Mouse (Mus musculus) liver, postnatal 0 days (tissue): ENCODE data around the gene Ubl7. TPM values are rescaled to one million over a fixed set of nuclear protein-coding genes. Genes with fewer than 3 reads are reported as not detected.

ENCODE experiments used
- ATAC-seq: fragments of 200-750 bp; cut with Nextera tagmentation; 2 replicates; pipeline ENCODE4 v1.8.0; 2017; ENCODE audit warnings: mild to moderate bottlenecking, moderate library complexity
- DNase-seq: peaks from one replicate; pipeline ENCODE4 v3.0.0-alpha.2; 2016
- H3K27ac ChIP-seq: fragments of 300-500 bp; sonication (generic); 2 replicates; pipeline ENCODE4 v1.5.1; 2014; ENCODE audit warnings: antibody characterized with exemption, moderate library complexity, mild to moderate bottlenecking, low read depth
- H3K27me3 ChIP-seq: fragments of 300-500 bp; sonication (generic); 2 replicates; pipeline ENCODE4 v1.6.1; 2014; ENCODE audit warnings: low read length, control low read depth, mixed read lengths; ENCODE audit not compliant: insufficient read depth
- H3K36me3 ChIP-seq: fragments of 300-500 bp; sonication (generic); replicated peaks from 2 replicates; pipeline ENCODE4 v1.6.1; 2014; ENCODE audit warnings: mild to moderate bottlenecking, control low read depth, low read length, moderate library complexity, mixed read lengths; ENCODE audit not compliant: insufficient read depth
- H3K4me1 ChIP-seq: fragments of 300-500 bp; sonication (generic); 2 replicates; pipeline ENCODE4 v1.6.1; 2014; ENCODE audit warnings: antibody characterized with exemption, mild to moderate bottlenecking, control low read depth; ENCODE audit not compliant: insufficient read depth
- H3K4me2 ChIP-seq: fragments of 300-500 bp; sonication (generic); 2 replicates; pipeline ENCODE4 v1.6.1; 2014; ENCODE audit warnings: low read depth, mild to moderate bottlenecking, low read length, moderate library complexity, mixed read lengths
- H3K4me3 ChIP-seq: fragments of 300-500 bp; sonication (generic); 2 replicates; pipeline ENCODE4 v1.5.1; 2014; ENCODE audit warnings: low read depth, low read length
- H3K9ac ChIP-seq: fragments of 300-500 bp; sonication (generic); replicated peaks from 2 replicates; pipeline ENCODE4 v1.6.1; 2014; ENCODE audit warnings: mild to moderate bottlenecking, moderate library complexity
- H3K9me3 ChIP-seq: fragments of 300-500 bp; sonication (generic); 2 replicates; pipeline ENCODE4 v1.6.1; 2016; ENCODE audit warnings: mild to moderate bottlenecking, control low read depth, low read length, mixed read lengths
- CTCF ChIP-seq: sonication (generic); IDR thresholded peaks from 2 replicates; pipeline ENCODE4 v1.5.1; 2016; ENCODE audit warnings: antibody characterized with exemption, low read depth
- EP300 ChIP-seq: IDR thresholded peaks from 2 replicates; pipeline ENCODE4 v1.6.1; 2016; ENCODE audit warnings: antibody characterized with exemption, low read depth, mild to moderate bottlenecking
- WGBS: fragments of 180-500 bp; shearing (Covaris S2); extraction: QIAGEN DNeasy Blood & Tissue Kit; methylation state at CpG from one replicate; pipeline ENCODE4 v1.1.7; 2014; ENCODE audit not compliant: insufficient replicate concordance; 5-methylcytosine and 5-hydroxymethylcytosine counted together
- polyA plus RNA-seq: library from polyadenylated mRNA; unstranded; fragments of >200 nt; fragmentation: Nextera tagmentation; extraction: Ambion mirVana; gene quantifications from 2 replicates; pipeline ENCODE4 v1.2.1, GENCODE M21; 2015

The Ubl7 gene
- polyA plus RNA-seq, 1 experiment from 2014 or later: 51.2 TPM

DNA sequence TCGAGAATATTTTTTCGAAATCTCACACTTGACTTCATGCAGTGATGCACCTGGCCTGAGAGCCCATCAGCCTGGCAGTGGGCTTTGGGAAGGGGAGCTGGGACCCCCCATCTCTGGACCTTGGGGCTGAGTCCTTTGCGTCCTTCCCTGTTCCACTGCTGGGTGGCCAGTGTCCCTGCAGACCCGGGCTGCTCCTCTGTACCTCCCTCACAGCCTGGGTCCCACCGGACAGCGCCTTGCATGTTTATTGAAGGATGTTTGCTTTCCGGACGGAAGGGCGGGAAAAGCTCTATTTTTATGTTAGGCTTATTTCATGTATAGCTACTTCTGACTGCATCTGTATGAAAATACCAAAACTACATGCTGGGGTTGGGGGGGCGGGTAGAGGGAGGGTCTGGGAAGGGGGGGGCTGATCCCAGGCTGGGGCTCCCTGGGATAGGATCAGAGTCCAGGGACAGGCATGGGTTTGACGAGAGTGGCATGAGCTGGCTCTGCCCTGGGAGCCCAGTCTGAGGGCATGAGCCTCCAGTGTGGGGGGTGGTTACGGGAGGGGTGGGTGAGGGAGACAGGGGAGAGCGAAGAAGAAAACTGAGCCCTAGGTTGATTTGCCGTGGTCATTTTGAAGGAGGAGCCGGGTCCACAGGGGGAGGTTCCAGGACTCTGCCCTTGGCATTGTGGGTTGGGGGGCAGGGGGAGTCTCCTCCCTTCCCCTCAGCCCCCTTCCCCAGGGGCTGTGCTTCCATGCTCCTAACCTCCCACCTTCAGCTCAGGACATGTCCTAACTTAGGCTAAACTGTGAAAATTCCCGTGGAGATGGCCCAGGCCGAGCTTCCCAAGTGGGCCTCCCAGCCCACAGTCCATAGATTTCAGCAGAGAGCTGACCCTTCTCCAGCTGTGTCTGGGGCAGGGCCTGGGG, 51.3 kb downstream of the Ubl7 start:
- WGBS: 62% methylated on average over 16 of the region's 17 CpGs
- no peaks in the 10 kb centered on the region for H3K9me3 ChIP-seq
- no peak overlapping the region for H3K4me3 ChIP-seq
- ATAC-seq: no peak
- H3K36me3 ChIP-seq: no peaks in the 10 kb centered on the region
- TF ChIP-seq CTCF: no peak
- TF ChIP-seq EP300: no peak
- no peaks in the 10 kb centered on the region for H3K27me3 ChIP-seq
- H3K4me2 ChIP-seq: no peak overlapping the region
- H3K27ac ChIP-seq: no peak overlapping the region
- H3K4me1 ChIP-seq: peaks cover 2% of the 10 kb centered on the region
- no peak for DNase-seq
- H3K9ac ChIP-seq: no peak overlapping the region

DNA sequence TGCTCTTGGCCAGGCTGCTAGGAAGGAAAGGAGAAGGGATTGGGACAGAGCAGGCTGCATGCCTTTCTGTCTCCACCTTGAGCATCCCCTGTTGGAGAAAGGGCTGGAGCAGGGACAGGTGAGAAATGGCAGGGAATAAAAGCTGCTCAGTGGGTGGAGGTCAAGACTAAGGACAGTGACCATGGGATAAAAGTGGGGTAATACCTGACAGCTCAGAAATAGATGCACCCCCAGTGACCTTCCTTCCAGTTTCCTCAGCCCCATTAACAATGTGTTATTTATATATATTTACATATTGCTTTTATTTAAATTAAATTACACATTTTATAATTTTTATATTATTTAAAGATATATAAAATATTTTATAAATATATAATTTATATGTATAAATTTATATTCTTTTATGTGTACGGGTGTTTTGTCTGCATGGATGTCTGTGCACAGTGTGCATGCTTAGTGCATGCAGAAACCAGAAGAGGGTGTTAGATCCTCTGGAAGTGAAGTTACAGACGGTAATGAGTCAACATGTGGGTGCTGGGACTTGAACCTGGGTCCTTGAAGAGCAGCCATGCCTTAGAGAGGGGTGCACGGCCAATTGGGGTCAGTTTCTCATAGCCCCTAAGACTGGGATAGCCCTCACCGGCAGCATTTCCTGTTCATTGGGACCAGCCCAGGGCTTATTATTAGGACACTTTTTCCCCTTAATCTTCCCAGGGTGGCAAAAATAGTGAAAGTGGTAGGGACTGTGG, 52.6 kb downstream of the Ubl7 start:
- no peaks in the 10 kb centered on the region for H3K27me3 ChIP-seq
- no peak for DNase-seq
- ATAC-seq: no peak
- no peak overlapping the region for H3K4me3 ChIP-seq
- TF ChIP-seq EP300: no peak
- no peak for TF ChIP-seq CTCF
- no peaks in the 10 kb centered on the region for H3K9me3 ChIP-seq
- no peak overlapping the region for H3K4me2 ChIP-seq
- H3K27ac ChIP-seq: no peak overlapping the region
- 70% methylated on average over 4 of the region's 4 CpGs for WGBS
- H3K36me3 ChIP-seq: no peaks in the 10 kb centered on the region
- H3K4me1 ChIP-seq: peaks cover 3% of the 10 kb centered on the region
- H3K9ac ChIP-seq: no peak overlapping the region

DNA sequence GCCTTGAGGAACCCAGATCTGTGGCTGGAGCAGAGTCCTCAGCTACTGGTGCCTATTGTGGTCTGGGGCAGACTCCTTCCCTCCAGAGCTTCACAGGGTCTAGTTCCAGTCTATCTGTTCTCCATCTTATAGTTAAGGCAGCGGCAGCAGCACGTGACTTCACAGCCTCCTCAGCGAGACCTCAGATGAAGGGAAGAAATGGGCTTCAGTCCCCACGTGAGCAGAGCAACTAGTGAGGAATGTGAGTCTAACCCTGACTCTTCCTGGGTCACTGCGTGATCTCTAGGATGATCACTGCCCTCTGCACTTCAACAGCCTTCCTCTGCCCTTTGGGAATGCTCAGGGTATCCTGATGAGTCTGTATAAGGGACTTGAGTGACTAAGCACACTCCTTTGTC, 53.2 kb downstream of the Ubl7 start:
- no peaks in the 10 kb centered on the region for H3K9me3 ChIP-seq
- H3K27ac ChIP-seq: no peak overlapping the region
- no peak overlapping the region for H3K4me3 ChIP-seq
- no peak for TF ChIP-seq EP300
- TF ChIP-seq CTCF: no peak
- H3K4me2 ChIP-seq: no peak overlapping the region
- H3K36me3 ChIP-seq: no peaks in the 10 kb centered on the region
- 79% methylated on average over 5 of the region's 5 CpGs for WGBS
- no peak for DNase-seq
- H3K9ac ChIP-seq: no peak overlapping the region
- ATAC-seq: no peak
- peaks cover 8% of the 10 kb centered on the region for H3K4me1 ChIP-seq
- no peaks in the 10 kb centered on the region for H3K27me3 ChIP-seq

DNA sequence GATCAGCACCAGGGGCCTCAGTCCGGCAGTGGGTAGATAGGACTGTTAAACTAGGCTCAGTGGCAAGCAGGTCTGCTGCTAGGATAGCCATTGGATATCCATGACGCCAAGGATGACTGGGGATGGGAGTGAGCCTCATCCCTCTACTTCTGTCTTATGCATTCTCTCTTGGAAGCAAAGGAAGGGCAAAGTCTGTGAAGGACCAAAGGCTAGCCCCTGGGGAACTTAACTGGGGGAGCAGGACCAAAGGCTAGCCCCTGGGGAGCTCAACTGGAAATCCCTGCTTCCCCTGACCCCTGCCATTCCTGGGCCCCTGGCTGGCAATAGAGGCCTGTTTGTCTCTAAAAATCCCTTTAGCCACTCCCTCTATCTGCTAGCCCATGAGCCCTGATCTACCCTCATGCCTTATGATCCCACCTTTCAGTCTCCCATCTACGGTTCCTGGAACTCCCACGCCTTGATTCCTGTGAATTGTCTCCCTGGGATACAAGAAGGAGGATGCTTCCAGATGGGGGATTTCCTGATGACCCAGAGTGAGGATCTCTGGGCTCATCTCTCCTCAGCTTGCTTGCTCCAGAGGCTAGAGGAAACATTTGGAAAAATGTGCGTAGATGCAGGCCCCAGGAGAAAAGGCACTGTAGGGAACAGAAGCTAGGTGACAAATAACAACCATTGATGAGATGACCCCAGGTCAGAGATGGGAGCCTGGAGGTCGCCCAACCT, 53.9 kb downstream of the Ubl7 start:
- Histone ChIP-seq H3K27ac (no peak overlapping the region), H3K4me1 (peaks cover 8% of the 10 kb centered on the region), H3K27me3 (no peaks in the 10 kb centered on the region), H3K9me3 (no peaks in the 10 kb centered on the region), H3K4me3 (no peak overlapping the region), H3K4me2 (no peak overlapping the region), H3K9ac (no peak overlapping the region), H3K36me3 (no peaks in the 10 kb centered on the region)
- TF ChIP-seq CTCF (no peak), EP300 (no peak)
- DNase-seq: no peak
- 78% methylated on average over 6 of the region's 6 CpGs for WGBS
- ATAC-seq: no peak

DNA sequence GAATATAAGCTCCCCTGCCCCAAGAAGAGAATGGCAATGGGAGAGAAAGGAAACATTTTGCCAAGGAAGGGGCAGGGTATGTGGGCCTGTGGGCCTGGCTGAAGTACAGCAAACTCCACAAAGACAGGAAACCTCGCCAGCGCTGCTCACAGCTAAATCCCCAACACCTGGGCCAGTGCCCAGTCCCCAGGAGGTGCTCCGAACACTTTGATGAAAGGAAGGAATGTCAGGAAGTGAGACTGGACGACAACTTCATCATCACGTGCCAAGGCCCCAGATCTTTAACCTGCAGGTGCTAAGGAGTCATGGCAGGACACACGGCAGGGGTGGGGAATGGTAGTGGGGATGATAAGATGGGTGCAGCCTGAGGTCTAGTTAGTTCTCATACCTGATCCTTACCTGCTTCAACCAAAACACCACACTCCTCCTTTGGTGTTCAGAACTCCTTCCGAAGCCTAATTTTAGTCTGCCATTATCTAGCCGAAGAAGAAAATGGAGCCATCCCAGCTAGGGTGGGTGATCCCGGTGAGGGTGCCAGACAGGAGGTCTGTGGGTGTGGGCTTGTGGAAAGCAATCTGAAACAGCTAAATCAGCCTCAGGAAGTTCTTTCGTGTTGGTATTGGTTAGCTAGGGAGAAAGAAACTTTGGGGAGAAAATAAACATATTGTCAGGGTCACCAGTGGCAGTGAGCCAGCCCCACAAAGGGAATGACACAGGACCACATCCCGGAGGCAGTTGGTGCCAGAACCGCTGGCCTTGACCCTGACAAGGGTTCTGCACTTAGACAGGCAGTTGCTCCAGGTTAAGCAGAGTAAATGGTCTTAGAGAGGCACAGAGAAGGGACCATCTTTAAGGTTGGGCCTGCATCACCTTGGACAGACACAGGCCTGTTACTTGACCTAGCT, 54.8 kb downstream of the Ubl7 start:
- H3K9ac ChIP-seq: no peak overlapping the region
- H3K4me3 ChIP-seq: no peak overlapping the region
- ATAC-seq: no peak
- H3K9me3 ChIP-seq: no peaks in the 10 kb centered on the region
- WGBS: 67% methylated on average over 12 of the region's 12 CpGs
- no peak overlapping the region for H3K27ac ChIP-seq
- H3K27me3 ChIP-seq: no peaks in the 10 kb centered on the region
- no peak overlapping the region for H3K4me2 ChIP-seq
- no peaks in the 10 kb centered on the region for H3K36me3 ChIP-seq
- H3K4me1 ChIP-seq: peaks cover 8% of the 10 kb centered on the region
- TF ChIP-seq CTCF: no peak
- TF ChIP-seq EP300: no peak
- no peak for DNase-seq
